Mouse (Mus musculus) limb, embryonic 14.5 days (tissue): Measurements from ENCODE around the gene Btbd10. TPM values are rescaled to one million over a fixed set of nuclear protein-coding genes. Genes with fewer than 3 reads are reported as not detected.
A peak's percentile ranks its signal among the peaks of the same experiment; 100 is the strongest.

ENCODE experiments used
- ATAC-seq: fragments of 200-750 bp; cut with Nextera tagmentation; 2 replicates; pipeline ENCODE4 v1.8.0; 2017; ENCODE audit warnings: low read depth, moderate number of reproducible peaks, moderate TSS enrichment; ENCODE audit not compliant: low FRiP score
- DNase-seq: peaks from one replicate; pipeline ENCODE4 v3.0.0-alpha.2; 2015; ENCODE audit warnings: low spot score
- H3K27ac ChIP-seq: fragments of 300-500 bp; sonication (generic); replicated peaks from 2 replicates; pipeline ENCODE4 v1.5.1; 2014; ENCODE audit warnings: low read depth, mild to moderate bottlenecking, low read length, moderate library complexity, mixed read lengths
- H3K27me3 ChIP-seq: fragments of 300-500 bp; sonication (generic); 2 replicates; pipeline ENCODE4 v1.6.1; 2014; ENCODE audit warnings: low read length, mixed read lengths; ENCODE audit not compliant: control insufficient read depth, insufficient read depth
- H3K36me3 ChIP-seq: fragments of 300-500 bp; sonication (generic); 2 replicates; pipeline ENCODE4 v1.6.1; 2014; ENCODE audit warnings: mild to moderate bottlenecking, low read length, moderate library complexity, mixed read lengths; ENCODE audit not compliant: control insufficient read depth, insufficient read depth
- H3K4me1 ChIP-seq: fragments of 300-500 bp; sonication (generic); 2 replicates; pipeline ENCODE4 v1.6.1; 2014; ENCODE audit warnings: antibody characterized with exemption, low read length, mixed read lengths; ENCODE audit not compliant: control insufficient read depth, insufficient read depth
- H3K4me2 ChIP-seq: fragments of 300-500 bp; sonication (generic); replicated peaks from 2 replicates; pipeline ENCODE4 v1.6.1; 2014; ENCODE audit warnings: low read depth, mild to moderate bottlenecking, low read length, moderate library complexity; ENCODE audit not compliant: severe bottlenecking
- H3K4me3 ChIP-seq: fragments of 300-500 bp; sonication (generic); replicated peaks from 2 replicates; pipeline ENCODE4 v1.5.1; 2014; ENCODE audit warnings: low read length
- H3K9ac ChIP-seq: fragments of 300-500 bp; sonication (generic); 2 replicates; pipeline ENCODE4 v1.6.1; 2014; ENCODE audit warnings: mild to moderate bottlenecking, low read depth, low read length, moderate library complexity; ENCODE audit not compliant: severe bottlenecking
- H3K9me3 ChIP-seq: fragments of 300-500 bp; sonication (generic); 2 replicates; pipeline ENCODE4 v1.6.1; 2016; ENCODE audit warnings: low read length; ENCODE audit not compliant: control insufficient read depth
- POLR2A ChIP-seq: fragments of 200-500 bp; IDR thresholded peaks from 2 replicates; pipeline ENCODE4 v1.8.0; 2012; ENCODE audit warnings: inconsistent platforms, mild to moderate bottlenecking, moderate library complexity, borderline replicate concordance; ENCODE audit not compliant: insufficient read depth, insufficient read length; ENCODE audit errors: extremely low read depth
- WGBS: fragments of 180-500 bp; shearing (Covaris S2); extraction: QIAGEN DNeasy Blood & Tissue Kit; methylation state at CpG from one replicate; pipeline ENCODE4 v1.1.7; 2014; 5-methylcytosine and 5-hydroxymethylcytosine counted together
- polyA plus RNA-seq, 2 experiments: library from polyadenylated mRNA; depleted of rRNA in 1 of 2; stranded (reverse) in 1 of 2; unstranded in 1 of 2; fragments of >200 nt; fragmentation: Nextera tagmentation in 1 of 2; extraction: Ambion mirVana in 1 of 2; gene quantifications; 2 replicates each; pipeline versions ENCODE4 v1.2.1 to v1.2.3; 2012 to 2014

Btbd10 gene
- polyA plus RNA-seq, 2 experiments: 24.9 to 30.1 TPM

DNA sequence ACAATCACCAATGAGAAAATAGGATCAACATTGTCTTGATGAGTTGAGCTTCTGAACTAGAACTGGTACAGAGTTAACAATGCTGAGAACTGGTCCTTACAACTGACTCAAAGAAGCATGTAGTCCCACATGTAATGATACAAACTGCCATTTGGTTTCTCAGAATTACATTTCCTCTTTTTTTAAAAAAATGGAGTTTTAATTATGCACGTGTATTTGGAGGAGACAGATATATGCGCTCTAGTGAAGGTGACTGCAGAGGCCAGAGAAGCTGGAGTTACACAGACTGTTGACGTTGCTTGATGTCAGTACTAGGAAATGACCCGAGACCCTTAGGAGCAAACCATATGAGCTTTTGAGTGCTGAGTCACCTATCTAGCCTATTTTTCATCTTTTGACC, 27.5 kb upstream of the Btbd10 start:
- Histone ChIP-seq H3K4me2 (no peak overlapping the region), H3K36me3 (no peaks in the 10 kb centered on the region), H3K27ac (no peak overlapping the region), H3K4me1 (no peaks in the 10 kb centered on the region), H3K27me3 (no peaks in the 10 kb centered on the region), H3K9ac (no peak overlapping the region), H3K9me3 (no peaks in the 10 kb centered on the region), H3K4me3 (no peak overlapping the region)
- DNase-seq (no peak), ATAC-seq (no peak)
- TF ChIP-seq POLR2A: no peak
- 89% methylated on average over 4 of the region's 4 CpGs for whole genome bisulfite sequencing

DNA sequence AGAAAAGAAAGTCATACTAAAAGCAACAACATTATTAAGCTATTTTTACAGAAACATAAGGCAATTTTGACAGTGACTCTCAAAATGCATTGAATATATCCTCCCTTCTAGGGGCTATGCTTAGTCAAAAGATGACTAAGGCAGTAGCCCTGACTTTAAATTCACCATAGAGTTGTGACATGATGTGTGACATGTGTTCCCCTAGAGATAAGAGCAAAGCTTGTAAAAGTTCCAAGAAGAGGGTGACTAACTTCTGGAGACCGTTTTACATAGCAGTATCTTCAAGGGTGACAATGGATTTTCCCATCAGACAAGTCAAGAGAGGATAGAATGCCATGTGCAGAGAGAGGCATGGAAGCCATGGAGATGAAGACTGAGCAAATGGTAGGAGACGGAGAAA, 22.4 kb upstream of the Btbd10 start:
- no peak for TF ChIP-seq POLR2A
- ATAC-seq: no peak
- Histone ChIP-seq H3K9me3 (no peaks in the 10 kb centered on the region), H3K4me3 (no peak overlapping the region), H3K36me3 (no peaks in the 10 kb centered on the region), H3K27ac (no peak overlapping the region), H3K4me2 (no peak overlapping the region), H3K4me1 (no peaks in the 10 kb centered on the region), H3K27me3 (no peaks in the 10 kb centered on the region), H3K9ac (no peak overlapping the region)
- 89% methylated on average over 2 of the region's 2 CpGs for WGBS
- no peak for DNase-seq

DNA sequence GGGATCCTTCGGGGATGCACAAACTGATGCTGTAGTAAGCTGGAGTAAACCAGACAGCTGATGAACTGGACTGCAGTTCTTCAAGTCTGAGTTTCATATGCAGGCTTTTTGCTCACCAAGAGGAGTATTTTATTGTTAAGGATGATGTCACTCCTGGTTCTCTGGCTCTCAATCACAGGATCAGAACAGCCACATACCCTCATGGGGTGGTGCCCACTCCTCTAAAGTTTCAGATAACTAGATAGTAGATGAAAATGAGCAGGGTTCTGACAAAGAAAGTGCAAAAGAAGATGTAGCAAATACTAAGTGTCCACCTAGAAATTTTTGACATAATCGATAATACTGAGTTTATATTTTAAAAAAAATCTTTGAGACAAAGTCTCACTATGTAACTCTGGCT, 19.3 kb upstream of the Btbd10 start, which contains the start of gene Pth:
Pth (minus strand) TSS at position 101 of the 400 bp plus-strand sequence.
- DNase-seq: no peak
- WGBS: 88% methylated on average over 2 of the region's 2 CpGs
- H3K9me3 ChIP-seq: no peaks in the 10 kb centered on the region
- no peak within 1 kb of the TSS for H3K9ac ChIP-seq
- no peak within 1 kb of the TSS for H3K4me2 ChIP-seq
- H3K36me3 ChIP-seq: no peaks in the 10 kb centered on the region
- H3K4me1 ChIP-seq: no peaks in the 10 kb centered on the region
- no peak for ATAC-seq
- no peak for TF ChIP-seq POLR2A
- no peak within 1 kb of the TSS for H3K27ac ChIP-seq
- no peaks in the 10 kb centered on the region for H3K27me3 ChIP-seq
- H3K4me3 ChIP-seq: no peak within 1 kb of the TSS

DNA sequence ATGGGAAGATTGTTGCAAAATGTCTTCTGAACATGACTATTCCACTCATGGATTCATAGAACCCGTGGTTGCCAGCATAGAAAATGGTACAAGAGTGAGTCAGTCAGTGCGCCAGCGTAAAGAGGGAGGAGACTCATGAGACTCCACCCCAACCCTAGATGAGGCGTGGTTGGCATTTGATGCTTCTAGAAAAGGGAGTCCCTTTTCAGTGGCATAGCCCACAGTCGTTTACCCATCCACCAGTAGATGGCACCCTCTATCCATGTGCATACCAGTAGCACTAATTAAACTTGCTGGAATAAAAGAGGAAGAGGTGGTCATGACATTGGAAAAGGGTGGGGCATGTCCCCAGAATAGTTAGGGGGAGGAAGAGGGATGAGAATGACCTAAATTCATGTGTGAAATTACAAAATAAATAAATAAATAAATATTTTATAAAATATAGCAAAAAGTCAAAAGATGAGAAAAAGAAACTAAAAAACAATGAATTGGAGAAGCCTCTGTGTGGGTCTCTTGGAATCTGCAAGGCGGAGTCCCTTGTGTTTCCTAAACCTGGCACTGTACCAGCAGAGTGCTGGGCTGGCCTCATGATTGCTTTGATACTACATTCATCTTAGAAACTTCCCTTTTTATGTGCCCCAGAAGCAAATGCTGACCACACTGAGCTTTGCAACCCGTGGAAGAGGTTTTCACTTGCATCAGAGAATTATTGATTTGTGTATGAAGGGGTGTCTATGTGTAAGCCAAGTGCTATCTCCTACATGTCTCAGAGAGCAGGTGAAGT, 8.9 kb upstream of the Btbd10 start:
- no peak overlapping the region for H3K9ac ChIP-seq
- WGBS: 34% methylated on average over 7 of the region's 7 CpGs
- H3K27me3 ChIP-seq: no peaks in the 10 kb centered on the region
- no peak overlapping the region for H3K27ac ChIP-seq
- no peaks in the 10 kb centered on the region for H3K9me3 ChIP-seq
- DNase-seq: peak; percentile 83
- no peaks in the 10 kb centered on the region for H3K36me3 ChIP-seq
- H3K4me2 ChIP-seq: no peak overlapping the region
- peak; percentile 53; the same call in 1 of the 2 replicates for ATAC-seq
- no peaks in the 10 kb centered on the region for H3K4me1 ChIP-seq
- TF ChIP-seq POLR2A: 0 out of 2 replicates have a peak, but pooled peaks have one; percentile 18
- no peak overlapping the region for H3K4me3 ChIP-seq

DNA sequence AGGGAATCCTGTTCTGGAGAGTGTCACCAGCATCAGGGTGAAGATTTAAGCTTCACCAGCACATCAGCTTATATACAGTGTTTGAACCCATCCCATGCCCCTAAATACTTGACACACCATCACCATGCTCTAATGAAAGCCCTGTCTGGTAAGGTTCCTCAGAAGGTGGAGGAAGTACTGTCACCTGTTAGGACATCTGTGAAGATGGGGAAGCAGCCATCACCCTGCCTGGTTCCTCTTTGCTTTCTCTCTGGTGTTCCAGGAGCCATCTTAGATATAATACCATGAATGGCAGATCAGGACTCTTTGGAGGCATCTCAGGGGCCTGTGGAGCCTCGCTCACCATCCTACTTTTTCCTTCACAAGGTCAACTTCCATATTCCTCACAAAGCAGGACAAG, 3.5 kb upstream of the Btbd10 start:
- H3K36me3 ChIP-seq: no peaks in the 10 kb centered on the region
- H3K4me1 ChIP-seq: 0 out of 2 replicates have a peak, but pooled peaks cover 5% of the 10 kb centered on the region
- H3K4me2 ChIP-seq: no peak overlapping the region
- TF ChIP-seq POLR2A: no peak
- no peak overlapping the region for H3K27ac ChIP-seq
- ATAC-seq: no peak
- H3K4me3 ChIP-seq: no peak overlapping the region
- DNase-seq: no peak
- 71% methylated on average over 1 of the region's 1 CpGs for WGBS
- H3K27me3 ChIP-seq: no peaks in the 10 kb centered on the region
- H3K9ac ChIP-seq: no peak overlapping the region
- H3K9me3 ChIP-seq: no peaks in the 10 kb centered on the region
